ENCODE assay signal across 8 mouse cellular contexts in genomic region chr13:98030959-98031641, GRCm38 (mm10).
DNase-seq lines count a peak whose midpoint lies in the region; ATAC-seq and TF ChIP-seq lines count a peak whose summit lies in the region.

No protein-coding gene starts in this region.

- peak overlapping the region; percentile 64 for H3K9ac ChIP-seq in heart, embryonic 13.5 days
- H3K9ac ChIP-seq in kidney, postnatal 0 days (ENCODE audit: low read depth, low read length): no peak overlapping the region
- H3K9ac ChIP-seq in liver, adult 2 months (ENCODE audit: low read depth, low read length): no peak overlapping the region

- no peaks in the 10 kb centered on the region for H3K79me2 ChIP-seq in liver, adult 2 months (ENCODE audit: control insufficient read depth, insufficient read depth, low read length)
- H3K79me2 ChIP-seq in myocyte (ENCODE audit: control insufficient read depth, insufficient read depth): no peaks in the 10 kb centered on the region

- peak overlapping the region; percentile 51 for H3K27ac ChIP-seq in heart, embryonic 13.5 days (replicated peaks)
- no peak overlapping the region for H3K27ac ChIP-seq in kidney, postnatal 0 days
- no peak overlapping the region for H3K27ac ChIP-seq in liver, adult 2 months (replicated peaks; ENCODE audit: insufficient read depth, low read depth, low read length)

- no peaks in the 10 kb centered on the region for H3K36me3 ChIP-seq in heart, embryonic 13.5 days
- H3K36me3 ChIP-seq in kidney, postnatal 0 days (ENCODE audit: insufficient read depth, low read length): no peaks in the 10 kb centered on the region
- H3K36me3 ChIP-seq in liver, adult 2 months (ENCODE audit: control insufficient read depth, insufficient read depth, low read length): no peaks in the 10 kb centered on the region
- no peaks in the 10 kb centered on the region for H3K36me3 ChIP-seq in myocyte (ENCODE audit: control insufficient read depth, insufficient read depth)
- H3K36me3 ChIP-seq in splenic B cell, adult 2 months (ENCODE audit: control insufficient read depth, insufficient read depth, low read length, poor library complexity, severe bottlenecking): no peaks in the 10 kb centered on the region

- H3K4me1 ChIP-seq in heart, embryonic 13.5 days: peaks cover 24% of the 10 kb centered on the region
- 0 out of 2 replicates have a peak, but pooled peaks cover 3% of the 10 kb centered on the region for H3K4me1 ChIP-seq in kidney, postnatal 0 days (replicated peaks; ENCODE audit: insufficient read depth, low read length)
- H3K4me1 ChIP-seq in liver, adult 2 months (ENCODE audit: control insufficient read depth, insufficient read depth, low read length): no peaks in the 10 kb centered on the region

- H3K9me3 ChIP-seq in heart, embryonic 13.5 days: no peaks in the 10 kb centered on the region
- H3K9me3 ChIP-seq in kidney, postnatal 0 days (replicated peaks; ENCODE audit: low read length): no peaks in the 10 kb centered on the region

- TF ChIP-seq POLR2A in brain, embryonic 14.5 days (IDR thresholded peaks at IDR 0.05; ENCODE audit: borderline replicate concordance, extremely low read depth, insufficient read depth, insufficient read length, poor library complexity, severe bottlenecking): no peak
- TF ChIP-seq POLR2A in liver, adult 2 months (IDR thresholded peaks at IDR 0.05; ENCODE audit: extremely low read depth, insufficient read depth, low read length): no peak
- no peak for TF ChIP-seq POLR2A in myocyte (IDR thresholded peaks at IDR 0.05; ENCODE audit: insufficient read length, low read depth)

- no peak overlapping the region for H3ac ChIP-seq in myocyte (ENCODE audit: control insufficient read depth, insufficient read length)

- ATAC-seq in erythroblast, adult 5-6 weeks (replicated peaks; ENCODE audit: low FRiP score, poor library complexity, severe bottlenecking): peak; percentile 77
- no peak for ATAC-seq in heart, embryonic 13.5 days (ENCODE audit: extremely low read depth, insufficient number of reproducible peaks, low FRiP score, low TSS enrichment)
- 0 out of 2 replicates have a peak, but pooled peaks have one; percentile 33 for ATAC-seq in kidney, postnatal 0 days (replicated peaks; ENCODE audit: low FRiP score, low read depth)

- peak; percentile 82 for DNase-seq in CD4-positive, CD25-positive, alpha-beta regulatory T cell, adult 2 months (ENCODE audit: low read depth, low spot score)
- DNase-seq in brain, embryonic 14.5 days (ENCODE audit: low read depth): peak; percentile 92
- peak; percentile 88 for DNase-seq in kidney, postnatal 0 days (ENCODE audit: low spot score)
- peak; percentile 62 for DNase-seq in liver, adult 2 months (ENCODE audit: extremely low read depth, low read depth, low spot score)
- peak; percentile 79 for DNase-seq in splenic B cell, adult 2 months (ENCODE audit: low read depth, low spot score)

- peak overlapping the region; percentile 70 for H3K4me2 ChIP-seq in heart, embryonic 13.5 days
- H3K4me2 ChIP-seq in kidney, postnatal 0 days (ENCODE audit: low read length): peak overlapping the region; percentile 46
- H3K4me2 ChIP-seq in myocyte (ENCODE audit: low read depth): peak overlapping the region; percentile 92

- H3K4me3 ChIP-seq in heart, embryonic 13.5 days: peak overlapping the region; percentile 45
- no peak overlapping the region for H3K4me3 ChIP-seq in kidney, postnatal 0 days (replicated peaks; ENCODE audit: low read depth, low read length)
- no peak overlapping the region for H3K4me3 ChIP-seq in liver, adult 2 months (ENCODE audit: insufficient read depth, low read depth, low read length)
- no peak overlapping the region for H3K4me3 ChIP-seq in myocyte

- H3K27me3 ChIP-seq in heart, embryonic 13.5 days (replicated peaks): no peaks in the 10 kb centered on the region
- H3K27me3 ChIP-seq in kidney, postnatal 0 days (ENCODE audit: insufficient read depth, low read length): no peaks in the 10 kb centered on the region
- H3K27me3 ChIP-seq in liver, adult 2 months (ENCODE audit: control insufficient read depth, insufficient read depth, low read length): no peaks in the 10 kb centered on the region
- H3K27me3 ChIP-seq in myocyte (ENCODE audit: control insufficient read depth, insufficient read depth, insufficient read length): no peaks in the 10 kb centered on the region
- no peaks in the 10 kb centered on the region for H3K27me3 ChIP-seq in splenic B cell, adult 2 months (ENCODE audit: control insufficient read depth, insufficient read depth, low read length, poor library complexity, severe bottlenecking)

- TF ChIP-seq CTCF in brain, embryonic 14.5 days (IDR thresholded peaks at IDR 0.05; ENCODE audit: borderline replicate concordance, extremely low read depth, insufficient read depth, insufficient read length): peak; percentile 83
- peak; percentile 96 for TF ChIP-seq CTCF in kidney, postnatal 0 days (IDR thresholded peaks at IDR 0.05; ENCODE audit: low read depth)
- peak; percentile 64 for TF ChIP-seq CTCF in liver, adult 2 months (IDR thresholded peaks at IDR 0.05; ENCODE audit: low read depth, low read length)

- 14% methylated on average over 16 of the region's 16 CpGs for WGBS in heart, embryonic 13.5 days
- WGBS in kidney, postnatal 0 days: 17% methylated on average over 16 of the region's 16 CpGs
- 14% methylated on average over 16 of the region's 16 CpGs for WGBS in liver, adult 2 months

TF ChIP-seq in myocyte, 11 proteins besides CTCF, POLR2A, EP300 and RAD21:
- TF ChIP-seq CEBPB (IDR thresholded peaks at IDR 0.05; ENCODE audit: insufficient read depth, poor library complexity, severe bottlenecking): no peak
- TF ChIP-seq POLR2AphosphoS2 (IDR thresholded peaks at IDR 0.05; ENCODE audit: insufficient read length, low read depth): no peak
- no peak for TF ChIP-seq MYOD1 (IDR thresholded peaks at IDR 0.05; ENCODE audit: control insufficient read depth in 1 of 3, insufficient read length in 2 of 3, low read depth in 2 of 3)
- no peak for TF ChIP-seq SRF (IDR thresholded peaks at IDR 0.05; ENCODE audit: control insufficient read depth, insufficient read length, low read depth)
- no peak for TF ChIP-seq TCF3 (IDR thresholded peaks at IDR 0.05; ENCODE audit: insufficient read length, low read depth)
- TF ChIP-seq USF1 (IDR thresholded peaks at IDR 0.05; ENCODE audit: low read depth): no peak
- TF ChIP-seq TCF12 (IDR thresholded peaks at IDR 0.05; ENCODE audit: insufficient read depth, poor library complexity, severe bottlenecking): no peak
- no peak for TF ChIP-seq MAX (IDR thresholded peaks at IDR 0.05; ENCODE audit: low read depth)
- no peak for TF ChIP-seq E2F4 (IDR thresholded peaks at IDR 0.05; ENCODE audit: insufficient read depth)
